Mouse (Mus musculus) layer of hippocampus, adult 18-20 months (tissue): Measurements from ENCODE around the gene Mapk13. TPM values are rescaled to one million over a fixed set of nuclear protein-coding genes. Genes with fewer than 3 reads are reported as not detected.
A peak's percentile ranks its signal among the peaks of the same experiment; 100 is the strongest.
"Not testable (repeated sequence)": the region's sequence is repeated elsewhere in the genome, so short reads cannot be mapped to it uniquely, and the experiment has no call there.

ENCODE experiments used
- DNase-seq, 2 experiments: peaks; one replicate each; pipeline ENCODE4 v3.0.0; 2022; ENCODE audit warnings: low spot score in 2 of 2
- total RNA-seq, 2 experiments: library from RNA; stranded (reverse); gene quantifications; 2 replicates each; pipeline ENCODE4 v1.2.3; 2021

Mapk13 gene
- total RNA-seq, 2 experiments from 2014 or later, result 1.3 to 2.1 TPM

- DNase-seq, result no peak
Measured at GRCm38 (mm10) chr17:28812345-28812744, 43.2 kb downstream of the Mapk13 start.

DNA sequence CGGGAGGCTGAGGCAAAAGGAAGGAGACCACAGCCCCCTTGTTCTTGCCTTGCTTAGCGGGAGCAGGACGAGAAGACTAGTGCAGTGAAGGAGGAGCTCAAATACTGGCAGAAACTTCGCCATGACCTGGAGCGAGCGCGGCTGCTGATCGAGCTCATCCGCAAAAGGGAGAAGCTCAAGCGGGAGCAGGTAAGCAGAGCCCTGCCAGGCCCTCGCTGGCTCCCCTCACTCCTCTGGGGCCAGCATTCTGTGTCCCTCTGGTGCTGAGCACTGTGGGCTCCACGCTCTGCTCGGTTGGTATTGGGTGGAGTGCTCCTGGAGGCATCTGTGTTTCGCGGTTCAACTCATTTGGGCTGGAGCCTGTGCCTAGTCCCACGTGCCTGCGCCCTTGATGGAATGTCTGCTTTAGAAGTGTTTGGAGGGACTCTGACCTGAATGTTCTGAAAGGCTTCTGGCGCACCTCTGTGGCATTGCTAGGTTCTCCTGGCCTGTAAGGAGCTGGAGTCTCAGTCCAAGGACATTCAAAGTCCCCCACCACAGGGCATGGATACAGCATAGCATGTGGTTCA, 45.5 kb downstream of the Mapk13 start:
- DNase-seq, result no peak

GRCm38 (mm10) chr17:28815384-28816004, 46.4 kb downstream of the Mapk13 start:
- no peak for DNase-seq

GRCm38 (mm10) chr17:28816326-28816725, 47.2 kb downstream of the Mapk13 start:
- DNase-seq, result not testable (repeated sequence)

- no peak for DNase-seq
Measured at GRCm38 (mm10) chr17:28816875-28817811, 48.0 kb downstream of the Mapk13 start.

DNA sequence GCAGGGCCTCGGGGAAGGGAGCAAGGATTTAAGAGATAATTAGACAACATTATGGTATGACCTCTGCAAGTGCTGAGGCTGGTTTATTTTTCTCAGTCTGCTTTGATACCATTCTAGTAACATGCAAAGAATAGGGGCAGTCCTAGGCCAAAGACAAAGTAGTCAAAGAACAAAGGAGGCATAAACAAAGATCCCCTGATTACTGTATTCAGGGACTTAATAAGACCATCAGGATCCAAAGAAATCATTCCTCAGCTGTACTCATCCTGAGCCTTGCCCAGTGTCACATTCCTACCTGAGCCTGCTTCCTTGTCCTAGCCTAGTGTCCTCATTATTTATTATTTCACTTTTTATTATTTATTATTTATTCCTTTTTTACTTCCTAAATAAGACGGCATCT, 51.1 kb downstream of the Mapk13 start:
- no peak for DNase-seq

DNA sequence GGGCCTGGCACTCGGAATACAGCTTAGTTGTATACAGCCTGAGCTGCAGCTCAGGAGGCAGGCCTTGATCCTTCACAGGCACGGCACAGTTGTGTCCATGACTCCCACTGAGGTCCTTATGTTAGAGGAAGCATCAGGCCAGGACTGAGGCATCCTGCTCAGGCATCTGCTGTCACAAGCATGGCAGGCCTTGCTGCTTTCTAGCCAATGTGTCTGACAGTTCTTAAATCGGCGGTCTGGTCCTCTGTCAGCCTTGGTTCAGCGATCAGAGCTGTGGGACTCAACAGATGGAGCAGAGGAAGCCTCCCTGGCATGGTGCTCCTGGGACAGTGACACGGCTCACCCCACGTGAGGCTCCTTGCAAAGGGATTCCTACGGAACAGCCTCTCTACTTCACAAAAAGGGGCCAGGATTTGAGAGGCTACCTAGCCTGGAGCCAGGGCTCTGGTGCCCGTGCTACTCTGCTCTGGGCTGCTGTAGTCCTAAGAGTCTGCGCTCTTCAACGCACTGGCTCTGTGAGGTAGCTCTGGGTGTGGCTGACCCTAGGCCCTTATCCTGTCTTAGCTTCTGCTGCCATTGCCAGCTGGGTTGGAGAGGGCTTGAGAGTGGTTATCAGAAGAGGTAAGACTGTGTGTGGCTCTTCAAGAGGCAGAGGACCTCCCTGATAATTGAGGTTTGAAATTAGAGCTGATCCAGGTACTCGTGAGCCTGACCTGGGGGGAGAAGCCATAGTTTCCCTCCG, 54.1 kb downstream of the Mapk13 start:
- DNase-seq, result peak in 1 of 2 experiments; percentile 42

GRCm38 (mm10) chr17:28823749-28824148, 54.7 kb downstream of the Mapk13 start:
- no peak for DNase-seq

GRCm38 (mm10) chr17:28824896-28825295, 55.8 kb downstream of the Mapk13 start:
- peak; percentile 40 to 61 for DNase-seq

DNA sequence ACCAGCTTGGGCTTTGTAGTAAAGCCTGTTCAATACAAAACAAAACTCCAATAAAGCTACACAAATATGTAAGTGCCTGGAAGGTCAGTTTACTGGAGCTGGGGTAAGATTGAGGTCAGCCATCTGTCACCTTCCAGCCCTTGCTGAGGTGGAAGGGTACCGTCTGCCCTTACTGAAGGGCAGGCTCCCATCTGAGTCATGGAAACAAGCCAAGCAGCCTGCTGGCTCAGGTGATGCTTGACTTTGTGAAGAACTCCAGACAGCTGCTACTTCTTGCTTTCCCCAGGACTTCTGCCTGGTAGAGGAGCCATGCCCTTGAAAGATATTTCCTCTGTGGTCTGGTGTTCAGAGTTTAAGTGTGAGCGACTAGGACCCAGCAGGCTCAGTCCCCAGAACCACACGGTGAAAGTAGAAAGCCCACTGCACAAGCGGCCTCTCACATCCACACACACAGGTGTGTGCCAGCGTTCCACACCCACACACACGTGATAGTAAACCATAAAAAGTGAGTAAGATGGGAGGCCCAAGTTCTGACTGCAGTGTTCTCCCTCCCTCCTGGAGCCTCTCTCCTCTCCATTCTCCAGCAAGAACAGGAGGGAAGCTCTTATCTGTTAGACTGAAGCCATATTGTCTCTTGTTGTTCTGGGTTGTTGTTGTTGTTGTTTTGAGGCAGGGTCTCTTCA, 56.4 kb downstream of the Mapk13 start:
- no peak for DNase-seq

- no peak for DNase-seq
Measured at GRCm38 (mm10) chr17:28827665-28828231, 58.7 kb downstream of the Mapk13 start.

DNA sequence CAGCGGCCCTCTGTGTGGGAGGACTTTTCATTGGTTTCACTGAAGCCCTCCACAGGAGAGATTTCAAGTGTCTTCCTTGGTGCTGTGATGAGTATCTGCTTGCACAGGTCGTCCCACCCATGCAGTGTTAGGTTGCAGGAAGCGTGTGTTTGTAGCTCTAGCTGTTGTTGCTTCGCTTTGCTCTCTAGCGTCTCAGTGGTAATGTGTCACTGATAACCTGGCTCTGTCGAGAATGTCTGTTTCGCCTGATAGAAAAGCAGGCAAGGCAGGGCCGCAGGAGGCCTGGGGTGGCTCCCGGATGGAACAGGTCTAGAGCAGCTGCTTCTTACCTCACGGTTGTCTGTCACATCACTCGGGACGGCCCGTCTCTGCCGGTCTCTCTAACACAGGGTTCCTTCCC, 60.0 kb downstream of the Mapk13 start:
- no peak for DNase-seq

Other genes starting within 250 kb of the Mapk13 start
- gene Armc12, start 238.5 kb upstream of the Mapk13 start, total RNA-seq, result not detected
- not detected for gene Clpsl2, start 219.9 kb upstream of the Mapk13 start, total RNA-seq
- not detected for gene Clps, start 208.5 kb upstream of the Mapk13 start, total RNA-seq
- gene Lhfpl5, start 193.7 kb upstream of the Mapk13 start, total RNA-seq, result 1 to 10 TPM; 3.8 to 3.9 TPM
- 10 to 100 TPM; 71.8 to 76.0 TPM for gene Srpk1, start 146.6 kb upstream of the Mapk13 start, total RNA-seq
- gene Slc26a8, start 79.1 kb upstream of the Mapk13 start, total RNA-seq, result 1 to 10 TPM; 5.4 to 6.4 TPM
- gene Mapk14, start 78.0 kb upstream of the Mapk13 start, total RNA-seq, result 10 to 100 TPM; 75.0 to 80.5 TPM
- 1 to 10 TPM; 2.1 to 3.1 TPM for gene AC170998.1, start 43.2 kb upstream of the Mapk13 start, total RNA-seq
- 10 to 100 TPM; 42.0 to 52.3 TPM for gene Brpf3, start 31.8 kb downstream of the Mapk13 start, total RNA-seq
- gene Pnpla1, start 89.1 kb downstream of the Mapk13 start, total RNA-seq, result under 1 TPM; 0.41 to 0.87 TPM
- 1 to 10 TPM; 4.1 to 5.5 TPM for gene 4930539E08Rik, start 146.0 kb downstream of the Mapk13 start, total RNA-seq
- gene Pxt1, start 174.5 kb downstream of the Mapk13 start, total RNA-seq, result not detected
- 10 to 100 TPM; 56.9 to 70.4 TPM for gene Kctd20, start 182.7 kb downstream of the Mapk13 start, total RNA-seq
- gene Stk38, start 238.7 kb downstream of the Mapk13 start, total RNA-seq, result 10 to 100 TPM; 41.2 to 43.2 TPM